Mouse (Mus musculus) embryo, embryonic 11 days (tissue): Measurements from ENCODE around the gene Myo15b.

Experiments used
- DNase-seq: peaks from one replicate; pipeline ENCODE4 v3.0.0-alpha.2; 2015

Myo15b gene

GRCm38 (mm10) chr11:115904231-115904955 lies 46.2 kb downstream of the Myo15b start:
- no peak for DNase-seq

DNA sequence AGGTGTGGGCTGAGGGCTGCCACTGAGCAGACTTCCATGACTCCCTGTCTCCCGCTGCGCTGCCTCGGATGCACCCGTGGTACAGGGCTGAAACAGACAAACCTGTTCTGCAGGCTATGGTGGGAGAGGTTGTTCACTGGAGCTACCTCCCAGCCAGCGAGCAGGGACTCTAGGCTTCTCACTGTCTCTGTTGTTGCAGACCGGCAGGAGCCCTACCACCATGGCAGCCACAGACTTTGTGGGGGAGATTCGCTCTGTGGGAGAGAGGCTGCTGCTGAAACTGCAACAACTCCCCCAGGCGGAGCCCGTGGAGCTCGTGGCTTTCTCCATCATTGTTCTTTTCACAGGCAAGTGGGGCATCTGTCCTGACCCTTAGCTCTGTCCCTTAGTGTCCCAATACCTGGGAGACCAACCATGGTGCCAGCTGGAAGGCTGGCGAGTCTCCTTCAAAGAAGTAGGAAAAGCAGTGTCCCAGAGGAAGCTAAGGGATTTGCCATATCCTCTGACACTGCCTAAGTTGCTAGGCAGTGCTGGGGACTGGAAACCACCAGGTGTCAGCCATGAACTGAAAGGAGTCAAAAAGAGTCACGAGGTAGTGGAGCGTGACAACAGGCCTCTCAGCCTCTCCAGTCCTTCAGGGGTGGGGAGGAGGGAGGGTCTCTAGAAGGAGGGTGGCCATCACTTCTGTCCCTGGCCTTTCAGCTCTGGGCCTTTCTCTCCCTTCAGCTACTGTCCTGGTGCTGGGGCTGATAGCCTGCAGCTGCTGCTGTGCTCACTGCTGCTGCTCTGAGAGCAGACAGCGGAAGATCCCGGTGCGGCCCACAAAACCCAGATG lies 47.0 kb downstream of the Myo15b start:
- no peak for DNase-seq

DNA sequence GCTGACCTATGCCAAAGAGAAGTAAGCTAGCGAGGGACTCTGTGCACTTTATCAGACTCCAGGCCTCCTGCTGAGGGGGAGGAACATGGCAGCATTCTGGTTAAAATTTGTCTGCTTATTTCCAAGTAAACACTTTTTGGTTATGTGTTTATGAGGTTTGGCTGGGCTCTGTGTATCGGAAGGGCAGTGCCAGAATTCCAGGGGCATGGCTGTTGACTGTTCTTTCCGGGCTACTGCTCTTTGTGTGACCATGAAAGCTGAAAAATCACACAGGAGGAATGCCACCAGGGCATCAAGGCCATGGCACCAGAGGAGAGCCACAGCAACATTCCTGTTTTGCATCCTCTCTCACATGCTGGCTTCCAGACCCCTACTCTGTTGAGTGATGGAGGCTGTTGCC lies 47.9 kb downstream of the Myo15b start:
- no peak for DNase-seq

DNA sequence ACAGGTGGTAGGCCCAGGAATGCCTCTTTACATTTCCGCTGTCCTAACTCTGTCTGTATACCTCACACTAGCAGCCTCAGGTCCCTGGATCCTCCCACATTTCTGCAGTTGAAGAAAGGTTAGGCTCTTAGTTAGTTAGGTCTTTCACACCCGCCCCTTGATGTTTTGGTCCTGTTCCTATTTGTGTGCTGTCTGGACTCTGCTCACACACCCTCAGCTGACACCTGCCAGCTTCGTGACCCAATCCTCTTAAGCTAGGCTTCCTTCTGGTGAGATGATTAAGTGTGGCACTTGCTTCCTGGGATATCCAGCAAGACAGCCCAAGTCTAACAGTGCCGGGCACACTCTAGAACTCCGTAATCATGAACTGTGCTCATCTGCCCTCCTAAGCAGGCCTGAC lies 48.3 kb downstream of the Myo15b start:
- no peak for DNase-seq

- DNase-seq: no peak
Measured at GRCm38 (mm10) chr11:115911134-115911561, 52.9 kb downstream of the Myo15b start.

GRCm38 (mm10) chr11:115911632-115912376 lies 53.6 kb downstream of the Myo15b start, which contains the start of gene Smim6:
TSS of gene Smim6 (plus strand) at chr11:115912017.
- no peak for DNase-seq

DNA sequence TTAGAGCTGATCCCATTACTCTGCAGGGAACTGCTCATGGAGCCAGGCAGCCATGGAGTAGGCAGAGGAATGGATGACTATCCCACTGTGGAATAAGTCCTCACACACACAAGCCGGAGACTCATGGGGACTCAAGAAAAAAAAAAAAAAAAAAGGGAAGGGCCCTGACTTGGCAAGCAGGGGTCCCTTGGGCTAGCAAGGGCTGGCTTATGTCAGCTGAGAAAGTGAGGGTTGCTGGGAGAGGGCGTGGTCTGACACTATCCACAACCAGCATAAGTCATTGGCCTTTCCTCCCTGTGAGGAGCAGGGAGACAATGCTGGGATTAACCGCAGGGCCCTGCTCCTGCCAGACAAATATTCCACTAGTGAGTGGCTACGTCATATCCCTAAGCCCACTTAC lies 58.4 kb downstream of the Myo15b start:
- DNase-seq: no peak

DNA sequence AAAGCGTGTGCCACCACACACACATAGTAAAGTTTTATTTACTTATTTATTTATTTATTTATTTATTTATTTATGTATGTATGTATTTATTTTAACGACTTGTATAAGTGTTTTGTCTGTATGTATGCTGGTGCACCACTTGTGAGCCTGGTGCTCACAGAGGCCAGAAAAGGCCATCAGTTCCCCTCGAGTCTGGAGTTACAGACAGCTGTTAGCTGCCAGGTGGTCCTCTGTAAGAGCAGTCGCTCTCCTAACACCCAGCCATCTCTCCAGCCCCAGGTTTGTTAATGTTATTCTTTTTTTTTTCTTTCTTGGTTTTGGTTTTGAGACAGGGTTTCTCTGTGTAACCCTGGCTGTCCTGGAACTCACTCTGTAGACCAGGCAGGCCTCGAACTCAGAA lies 60.4 kb downstream of the Myo15b start:
- no peak for DNase-seq

DNA sequence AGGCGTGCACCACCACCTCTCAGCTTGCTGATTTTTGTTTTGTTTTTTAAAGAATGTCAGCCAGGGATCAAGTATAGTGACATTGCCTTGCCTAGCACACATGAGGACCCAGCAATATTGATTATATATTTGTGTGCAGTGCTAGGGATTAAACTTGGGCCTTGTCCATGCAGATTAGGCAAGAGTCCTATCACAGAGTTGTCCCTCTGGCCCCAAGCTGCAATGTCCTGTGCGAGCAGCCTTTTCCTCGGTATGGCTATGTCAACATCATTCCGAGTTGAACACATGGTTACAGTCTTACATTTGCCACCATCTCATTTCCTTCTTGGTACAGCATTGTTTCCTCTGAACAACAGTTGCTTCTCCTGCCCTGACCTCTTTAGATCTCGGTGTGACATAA lies 60.9 kb downstream of the Myo15b start:
- DNase-seq: no peak

GRCm38 (mm10) chr11:115920110-115920818 lies 62.1 kb downstream of the Myo15b start:
- peak; percentile 61 for DNase-seq

DNA sequence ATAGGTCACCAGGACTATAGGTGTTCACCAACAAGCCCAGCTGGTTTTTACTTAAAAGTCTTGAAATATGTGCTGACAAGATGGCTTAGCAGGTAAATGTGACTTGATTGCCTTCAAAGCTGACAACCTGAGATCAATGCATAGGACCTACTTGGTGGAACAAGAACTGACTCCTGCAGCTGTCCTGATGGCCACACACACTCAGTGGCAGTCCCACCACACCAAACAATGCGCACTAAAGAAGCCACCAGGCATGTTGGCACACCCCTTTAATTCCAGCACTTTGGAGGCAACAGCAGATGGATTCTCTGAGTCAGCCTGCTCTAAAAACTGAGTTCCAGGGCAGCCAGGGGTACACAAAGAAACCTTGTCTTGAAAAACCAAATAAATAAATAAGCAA lies 63.8 kb downstream of the Myo15b start:
- no peak for DNase-seq

- no peak for DNase-seq
Measured at GRCm38 (mm10) chr11:115929031-115929430, 70.8 kb downstream of the Myo15b start.

GRCm38 (mm10) chr11:115929818-115930217 lies 71.6 kb downstream of the Myo15b start:
- DNase-seq: no peak

- no peak for DNase-seq
Measured at GRCm38 (mm10) chr11:115931235-115931634, 73.0 kb downstream of the Myo15b start.

GRCm38 (mm10) chr11:115933108-115933746 lies 75.0 kb downstream of the Myo15b start, which contains the start of the genes Sap30bp and Recql5:
TSS of gene Sap30bp (plus strand) at chr11:115933282.
TSS of gene Recql5 (minus strand) at chr11:115933477.
- peak; percentile 99 for DNase-seq

DNA sequence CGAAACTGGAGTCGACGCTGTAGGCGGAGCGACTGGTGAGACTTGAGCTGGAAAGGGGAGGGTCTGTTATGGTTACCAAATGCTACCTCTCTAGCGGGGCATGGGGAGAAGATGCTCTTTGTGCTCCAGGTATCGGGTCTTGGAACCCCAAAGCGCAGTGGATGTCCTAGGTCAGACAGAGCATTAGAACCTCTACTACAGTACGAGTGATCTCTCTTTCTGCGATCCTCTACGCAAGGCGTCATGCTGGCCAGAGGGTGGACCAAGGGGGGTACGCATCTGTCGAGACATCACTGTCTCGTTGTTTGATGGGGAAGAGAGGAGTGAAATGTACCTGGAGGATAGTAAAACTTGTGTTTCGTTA lies 75.5 kb downstream of the Myo15b start:
- no peak for DNase-seq

GRCm38 (mm10) chr11:115939690-115940329 lies 81.6 kb downstream of the Myo15b start:
- DNase-seq: peak; percentile 79

DNA sequence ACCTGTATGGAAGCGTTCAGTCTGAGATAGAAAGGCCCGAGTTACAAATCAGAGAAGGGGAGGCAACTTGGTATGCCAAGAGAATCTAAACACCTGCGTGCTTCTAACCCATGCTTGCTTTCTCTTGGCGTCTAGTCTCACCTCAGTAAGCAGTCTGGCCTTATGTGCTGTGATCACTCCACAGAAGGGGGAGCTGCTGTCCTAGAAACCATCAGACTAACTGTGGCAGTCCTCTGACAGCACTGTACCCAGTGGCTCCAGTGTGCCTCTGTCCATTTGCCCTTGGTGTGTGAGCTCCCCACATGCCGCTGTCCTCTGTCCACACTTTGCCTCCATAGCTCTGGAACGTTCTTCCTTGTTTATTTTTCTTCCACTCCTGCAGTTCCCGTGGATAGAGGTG lies 83.8 kb downstream of the Myo15b start:
- DNase-seq: no peak
